Mouse (Mus musculus): ENCODE measurements around the gene Tmem192. TPM values are rescaled to one million over a fixed set of nuclear protein-coding genes. Genes with fewer than 3 reads are reported as not detected.

Tmem192 gene
- polyA plus RNA-seq, 1 experiment from 2014 or later, result 56.9 TPM

DNA sequence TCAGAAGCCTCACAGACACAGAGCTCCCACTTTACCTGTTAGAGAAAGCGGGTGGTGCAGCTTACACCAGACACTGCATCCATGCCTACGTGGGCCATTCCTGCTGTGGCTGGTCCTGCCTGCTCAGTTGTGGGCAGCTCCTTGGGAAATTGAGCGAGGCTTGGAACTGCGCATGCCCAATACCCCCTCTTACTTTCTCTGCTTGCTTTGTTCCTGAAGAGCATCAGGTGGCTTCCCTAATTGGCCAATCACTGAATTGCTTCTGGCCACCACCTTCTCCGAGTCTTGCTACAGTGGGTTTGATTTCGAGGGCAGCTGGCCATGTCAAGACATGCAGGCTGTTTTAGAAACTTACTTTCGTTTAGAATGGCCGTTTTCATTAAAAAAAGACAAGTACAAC lies 71.4 kb downstream of the Tmem192 start, which contains the start of the genes Trim61 and Trim60:
Trim61 (minus strand) TSS at position 101 of the 400 bp plus-strand sequence.
Trim60 (minus strand) TSS at position 162 of the 400 bp plus-strand sequence.
- no peaks in the 10 kb centered on the region for H3K27me3 ChIP-seq (replicated peaks; ENCODE audit: control insufficient read depth, insufficient read depth, low read length)
- no peak within 1 kb of the TSS for H3K27ac ChIP-seq (ENCODE audit: low read length)
- no peaks in the 10 kb centered on the region for H3K36me3 ChIP-seq (ENCODE audit: control insufficient read depth, insufficient read depth, low read length)
- no peak within 1 kb of the TSS for H3K4me3 ChIP-seq (ENCODE audit: low read length)
- 87% methylated on average over 8 of the region's 8 CpGs for WGBS
- H3K4me2 ChIP-seq (ENCODE audit: low read depth, low read length), result no peak within 1 kb of the TSS
- H3K4me1 ChIP-seq (ENCODE audit: control insufficient read depth, insufficient read depth, low read length), result no peaks in the 10 kb centered on the region
- H3K9ac ChIP-seq (ENCODE audit: low read depth, low read length), result no peak within 1 kb of the TSS
- no peaks in the 10 kb centered on the region for H3K9me3 ChIP-seq (ENCODE audit: control insufficient read depth, low read length)
- ATAC-seq, result no peak

Other genes starting within 250 kb of the Tmem192 start
- 210 and 225 TPM in 2 replicates for gene Msmo1, start 213.4 kb upstream of the Tmem192 start, polyA plus RNA-seq (2015; fragmentation: Nextera tagmentation; extraction: Ambion mirVana)
- 5.1 and 5.6 TPM in 2 replicates for gene Klhl2, start 97.2 kb upstream of the Tmem192 start, polyA plus RNA-seq (2015; fragmentation: Nextera tagmentation; extraction: Ambion mirVana)
- gene Trim75, start 40.6 kb downstream of the Tmem192 start, polyA plus RNA-seq (2015; fragmentation: Nextera tagmentation; extraction: Ambion mirVana), result not detected in 2 replicates
- 0.15 TPM in 1 of 2 replicates, not detected in the other for gene Trim61, start 71.3 kb downstream of the Tmem192 start, polyA plus RNA-seq (2015; fragmentation: Nextera tagmentation; extraction: Ambion mirVana)
- not detected in 2 replicates for gene Trim60, start 71.4 kb downstream of the Tmem192 start, polyA plus RNA-seq (2015; fragmentation: Nextera tagmentation; extraction: Ambion mirVana)
- 3.3 and 4.4 TPM in 2 replicates for gene Apela, start 90.2 kb downstream of the Tmem192 start, polyA plus RNA-seq (2015; fragmentation: Nextera tagmentation; extraction: Ambion mirVana)
- not detected in 2 replicates for gene Gm10663, start 127.8 kb downstream of the Tmem192 start, polyA plus RNA-seq (2015; fragmentation: Nextera tagmentation; extraction: Ambion mirVana)
- 45.3 and 45.8 TPM in 2 replicates for gene BC030870, start 182.4 kb downstream of the Tmem192 start, polyA plus RNA-seq (2015; fragmentation: Nextera tagmentation; extraction: Ambion mirVana)